Mouse (Mus musculus): ENCODE data around the gene Ttc37.

DNA sequence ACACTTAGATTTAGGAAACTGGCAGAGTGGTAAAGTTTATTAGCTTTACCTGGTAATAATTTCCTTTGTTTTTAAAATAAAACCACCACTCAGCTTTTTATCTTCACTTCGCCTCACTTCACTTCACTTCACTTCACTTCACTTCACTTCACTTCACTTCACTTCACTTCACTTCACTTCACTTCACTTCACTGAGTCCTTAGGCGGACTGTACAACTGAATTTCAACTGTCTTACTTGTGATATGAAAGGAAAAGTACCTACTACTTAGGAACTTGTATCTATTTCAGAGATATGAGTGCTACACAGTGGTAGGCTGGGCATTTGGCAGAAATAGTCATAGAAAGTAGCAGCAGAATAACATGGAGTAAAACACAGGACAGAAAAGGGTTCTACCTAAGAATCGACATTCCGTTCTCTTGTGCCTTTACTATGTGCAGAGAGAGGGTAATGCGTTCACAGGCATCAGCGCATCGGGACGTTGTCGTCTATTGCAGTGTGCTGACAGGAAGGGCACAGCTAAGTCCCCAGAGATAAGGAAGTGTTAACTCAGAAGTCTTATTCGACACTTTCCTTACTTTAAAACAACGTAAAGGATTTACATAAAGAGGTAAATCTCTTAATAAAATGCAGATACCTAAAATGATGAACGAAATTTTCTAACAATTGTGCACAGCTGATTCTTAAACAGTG is 42.7 kb downstream of the Ttc37 start:
- TF ChIP-seq CTCF (IDR thresholded peaks at IDR 0.05; ENCODE audit: borderline replicate concordance, insufficient read depth, low read depth, low read length) (no peak), POLR2A (IDR thresholded peaks at IDR 0.05; ENCODE audit: borderline replicate concordance, insufficient read depth, low read length) (no peak)
